Mouse (Mus musculus): ENCODE measurements around the gene Bmp7. TPM values are rescaled to one million over a fixed set of nuclear protein-coding genes. Genes with fewer than 3 reads are reported as not detected.

Gene Bmp7
- 1 to 10 TPM; 1.6 to 2.4 TPM for total RNA-seq (2021)
- long read RNA-seq, experiment 1, partial matches to known transcripts, result 0 of 4 reads
- long read RNA-seq, experiment 1, other reads (novel, unspliced or antisense), result 0 of 4 reads
- long read RNA-seq, experiment 2, partial matches to known transcripts, result 0 of 2 reads
- long read RNA-seq, experiment 2, other reads (novel, unspliced or antisense), result 0 of 2 reads

DNA sequence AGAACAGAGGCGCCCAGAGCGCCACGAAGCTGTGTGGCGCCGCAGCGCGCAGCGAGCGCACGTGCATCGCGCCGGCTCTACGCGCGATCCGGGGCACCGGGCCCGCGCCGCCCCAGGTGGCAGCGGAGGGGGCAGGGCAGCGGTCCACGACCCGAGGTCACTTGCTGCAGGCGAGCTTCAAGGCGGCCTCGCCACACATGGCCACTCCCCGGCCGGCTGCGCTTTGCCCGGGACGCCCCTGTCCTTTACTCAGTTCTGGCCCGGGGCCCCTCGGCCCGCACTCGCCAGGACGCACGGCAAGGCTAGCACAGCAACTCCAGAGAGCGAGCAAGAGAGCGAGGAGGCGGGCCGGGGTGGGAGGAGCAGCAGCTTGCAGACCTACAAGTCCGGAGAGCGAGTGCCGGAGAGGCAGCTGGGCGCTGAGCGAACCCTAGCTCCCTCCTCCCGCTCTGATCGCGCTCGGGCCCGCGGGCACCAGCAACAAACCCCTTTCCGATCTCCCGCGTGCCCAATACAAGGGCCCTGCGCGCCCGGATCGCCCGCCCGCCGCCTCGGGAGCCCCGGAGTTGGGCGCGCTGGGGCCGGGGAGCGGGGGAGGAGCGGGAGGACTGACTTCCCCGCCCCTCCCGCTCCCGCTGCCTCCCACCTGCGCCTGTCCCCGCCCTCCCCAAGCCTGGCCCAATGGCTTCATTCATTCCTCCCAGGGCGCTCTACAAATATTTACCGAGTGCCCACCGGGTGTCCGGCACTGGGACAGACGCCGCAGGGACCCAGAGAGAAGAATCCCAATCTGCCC lies at the start of gene Bmp7:
Gene Bmp7 (minus strand): TSS at position 319 of the 796 bp plus-strand sequence.
- DNase-seq, result peak; percentile 56

DNA sequence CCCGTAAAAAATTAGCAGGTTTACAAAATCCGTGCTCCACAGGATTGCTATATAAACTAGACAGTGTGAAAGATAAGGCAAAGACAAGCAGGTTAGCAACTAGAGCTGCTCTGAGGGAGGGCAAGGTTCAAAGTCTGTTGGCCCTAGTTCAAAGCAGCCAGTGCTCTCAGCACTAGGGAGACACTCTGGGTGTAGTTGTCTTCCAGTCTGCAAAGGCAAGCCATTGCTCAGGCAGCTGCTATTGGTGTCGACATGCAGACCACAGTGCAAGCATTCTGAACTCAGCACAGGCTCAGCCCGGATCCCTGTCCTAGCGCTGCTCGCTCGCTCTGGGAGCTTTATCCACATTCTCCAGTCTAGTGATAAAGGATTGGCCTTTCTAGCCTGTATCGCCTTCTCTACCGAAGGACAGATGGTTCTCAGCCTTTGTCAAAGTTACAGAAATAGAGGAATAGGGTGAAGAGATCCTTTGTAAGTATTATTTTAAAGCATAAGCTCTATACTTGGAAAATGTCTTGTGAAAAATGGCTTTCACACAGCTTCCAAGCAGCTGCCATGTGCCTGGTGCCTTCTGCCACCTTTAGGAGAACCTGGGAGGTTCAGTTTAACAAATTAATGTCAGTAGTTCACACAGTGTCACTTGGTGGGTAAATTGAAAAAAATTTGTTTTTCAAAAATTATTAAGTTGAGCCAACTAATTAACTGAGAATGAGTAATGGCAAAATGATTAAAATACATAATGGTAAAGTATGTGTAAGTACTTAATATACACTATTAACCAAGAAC lies 42.8 kb upstream of the Bmp7 start:
- DNase-seq, result no peak

DNA sequence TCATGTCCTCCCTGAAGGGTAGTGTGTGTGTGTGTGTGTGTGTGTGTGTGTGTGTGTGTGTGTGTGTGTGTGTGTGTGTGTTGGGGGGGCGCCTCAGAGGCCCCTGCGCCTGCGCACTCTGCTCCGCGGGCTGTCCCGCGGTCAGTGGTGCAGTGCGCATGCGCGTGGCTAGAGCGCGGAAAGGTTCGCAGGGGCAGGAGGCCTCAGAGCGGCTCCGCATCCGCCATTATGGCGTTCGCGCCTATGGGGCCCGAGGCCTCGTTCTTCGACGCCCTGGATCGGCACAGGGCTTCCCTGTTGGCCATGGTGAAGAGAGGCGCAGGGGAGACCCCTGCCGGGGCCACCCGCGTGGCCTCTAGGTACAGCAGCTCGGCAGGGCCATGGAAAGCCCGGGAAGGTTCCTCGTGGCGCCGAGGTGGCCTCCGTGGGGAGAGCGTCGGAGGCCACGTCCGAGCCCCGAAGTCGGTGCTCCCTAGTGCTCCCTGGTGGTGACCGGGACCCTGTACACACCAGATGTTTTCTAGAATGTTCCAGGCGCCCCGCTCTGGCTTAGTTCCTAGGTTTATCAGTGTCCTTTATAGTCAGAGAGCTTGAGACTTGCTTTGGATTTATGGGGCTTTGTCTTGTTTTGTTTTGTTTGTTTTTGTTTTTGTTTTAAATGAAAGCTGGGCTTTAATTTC lies 39.7 kb upstream of the Bmp7 start:
- no peak for DNase-seq

DNA sequence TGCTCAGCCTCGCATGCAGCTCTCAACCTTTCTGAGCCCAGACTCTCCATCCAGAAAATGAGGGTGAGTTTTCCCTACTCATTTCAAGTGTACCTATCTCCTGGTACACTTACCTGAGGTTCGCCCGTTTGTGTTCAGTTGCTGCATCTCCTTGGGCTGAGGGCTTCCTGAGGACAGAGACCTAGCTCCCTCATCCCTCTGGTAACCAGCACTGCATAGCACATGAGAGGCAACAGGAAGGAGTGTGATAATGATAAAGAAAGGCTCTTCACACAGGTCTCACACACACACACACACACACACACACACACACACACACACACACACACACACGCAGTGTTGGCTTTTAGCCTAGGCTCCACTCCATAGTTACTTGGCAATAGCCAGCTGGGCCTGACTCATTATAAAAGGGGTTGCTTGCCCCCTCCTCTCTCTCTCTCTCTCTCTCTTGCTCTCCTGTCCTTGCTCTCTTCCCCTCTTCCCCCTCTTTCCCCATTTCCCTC lies 38.1 kb upstream of the Bmp7 start:
- no peak for DNase-seq

DNA sequence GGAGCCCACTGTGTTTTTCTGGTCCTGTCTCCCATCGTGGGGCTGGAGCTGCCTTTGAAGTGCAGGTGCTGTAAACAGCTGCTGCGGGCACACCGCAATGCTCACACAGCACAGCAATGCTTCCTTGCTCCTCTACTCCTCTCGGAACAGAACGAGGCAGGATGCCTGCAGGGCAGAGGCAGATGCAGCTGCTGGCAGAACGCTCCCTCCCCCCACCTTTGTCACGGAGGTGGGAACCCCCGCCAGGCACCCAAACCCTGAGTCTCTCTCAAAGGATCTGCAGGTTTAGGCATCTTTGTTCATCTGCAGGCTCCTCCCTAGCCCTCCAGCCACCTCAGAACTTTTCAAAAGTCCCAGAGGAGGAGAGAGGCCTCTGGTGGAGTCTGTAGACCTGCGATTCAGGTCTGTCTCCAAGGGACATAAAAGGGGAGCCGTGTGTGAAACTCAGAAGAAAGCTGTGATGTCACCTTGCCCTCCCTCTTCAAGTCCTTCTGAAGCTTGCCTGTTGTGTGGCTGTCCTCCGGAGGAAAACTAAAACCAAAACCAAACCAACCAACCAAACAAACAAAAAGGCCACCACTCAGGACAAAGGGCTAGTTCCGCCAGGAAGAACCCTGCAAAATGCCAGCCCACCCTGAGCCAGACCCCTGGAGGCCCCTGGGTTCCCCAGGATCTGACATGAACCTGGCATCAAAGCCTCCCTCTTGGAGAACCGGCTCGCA lies 37.4 kb upstream of the Bmp7 start, which contains the start of gene Spo11:
Gene Spo11 (plus strand): TSS at position 292 of the 722 bp plus-strand sequence.
- no peak for DNase-seq

DNA sequence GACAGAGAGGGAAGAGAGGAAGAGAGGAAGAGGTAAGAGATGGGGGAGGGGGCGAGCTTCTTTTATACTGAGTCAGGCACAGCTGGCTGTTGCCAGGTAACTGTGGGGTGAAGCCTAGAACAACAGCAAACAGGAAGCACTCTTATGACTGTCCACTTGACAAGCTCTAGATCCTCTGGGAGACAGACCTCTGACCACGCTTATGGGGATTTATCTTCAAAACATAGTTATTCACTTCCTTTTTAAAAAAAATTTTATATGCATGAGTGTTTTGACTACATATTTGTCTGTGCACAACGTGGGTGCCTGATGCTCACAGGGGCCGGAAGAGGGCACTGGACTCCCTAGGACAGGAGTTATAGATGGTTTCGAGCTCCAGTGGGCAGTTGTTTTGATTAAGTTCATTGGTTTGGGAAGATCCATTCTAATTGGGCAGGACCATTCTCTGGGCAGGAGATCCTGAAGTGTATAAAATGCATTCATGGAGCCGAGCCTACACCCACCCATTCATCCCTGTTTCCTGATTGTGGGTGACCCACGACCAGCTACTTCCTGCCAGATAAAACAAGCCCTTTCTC lies 36.6 kb upstream of the Bmp7 start:
- DNase-seq, result no peak

DNA sequence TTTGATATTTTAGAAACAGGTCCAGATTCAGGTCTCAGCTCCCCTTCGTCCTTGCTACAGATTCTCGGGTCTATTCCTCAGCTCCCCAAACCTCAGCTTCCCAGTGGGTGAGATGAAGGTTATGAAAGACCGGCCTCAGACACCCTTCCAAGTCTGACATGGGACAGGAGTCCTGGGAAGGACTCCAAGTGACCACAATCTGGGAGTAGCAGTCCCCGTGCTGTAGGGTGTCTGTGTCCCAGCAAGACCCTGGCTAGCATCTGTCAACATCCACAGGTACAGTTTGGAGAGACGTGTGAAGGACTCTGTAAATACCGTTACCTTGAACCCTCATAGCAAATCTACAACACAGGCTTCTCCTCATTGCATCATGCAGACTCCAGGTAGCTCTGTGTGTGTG lies 35.0 kb upstream of the Bmp7 start:
- no peak for DNase-seq

DNA sequence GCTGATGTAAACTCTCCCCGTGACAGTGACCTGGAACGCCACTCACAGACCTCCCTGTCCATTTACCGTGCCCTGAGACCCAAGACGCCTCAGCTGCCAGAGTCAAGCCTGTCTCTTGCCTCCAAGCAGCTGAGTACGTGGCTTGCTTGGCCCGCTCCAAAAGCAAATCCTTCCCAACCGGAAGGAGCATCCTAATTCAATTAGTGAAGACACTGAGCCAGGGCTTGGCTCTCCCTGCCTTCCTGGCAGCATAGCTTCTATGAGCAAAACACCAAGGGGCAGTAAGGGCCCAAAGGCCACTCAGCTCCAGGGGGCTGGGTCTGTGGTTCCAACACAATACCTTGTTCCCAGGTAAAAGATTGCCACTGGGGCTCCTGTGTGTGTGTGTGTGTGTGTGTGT lies 34.6 kb upstream of the Bmp7 start:
- no peak for DNase-seq

DNA sequence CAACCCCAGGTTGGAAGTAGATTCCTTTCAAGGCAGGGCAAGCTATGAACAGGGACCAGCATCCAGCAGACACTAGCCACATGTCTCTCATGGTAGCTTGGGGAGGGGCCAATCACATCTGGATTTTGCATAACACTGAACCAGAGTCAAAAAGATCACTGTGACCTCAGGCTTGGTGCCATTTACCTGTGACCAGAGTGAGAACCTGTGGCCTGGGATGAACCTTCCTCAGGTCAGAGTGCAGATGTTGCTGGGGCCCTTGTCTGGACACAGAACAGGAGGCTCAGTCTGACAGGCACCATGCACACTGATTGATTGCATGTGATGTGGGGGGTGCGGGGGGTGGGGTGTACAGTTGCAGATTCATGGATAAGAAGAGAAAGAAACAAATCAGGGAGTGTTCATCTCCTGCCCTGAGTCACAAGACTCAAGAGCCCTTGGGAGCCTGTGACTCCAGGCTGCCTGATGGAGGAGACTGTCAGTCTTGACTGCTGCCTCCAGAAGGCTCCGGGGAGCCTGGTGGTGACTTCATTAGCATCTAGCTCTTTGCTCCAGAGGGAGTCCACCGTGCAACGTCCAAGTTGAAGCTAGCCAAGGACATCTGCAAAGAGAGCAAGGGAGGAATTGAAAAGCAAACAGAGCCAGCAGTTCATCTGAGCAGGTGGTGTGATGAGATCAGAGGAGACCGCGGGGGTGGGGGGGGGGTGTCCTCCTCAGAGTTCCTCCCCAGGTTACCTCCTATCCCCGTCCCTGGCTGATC lies 33.9 kb upstream of the Bmp7 start:
- no peak for DNase-seq

DNA sequence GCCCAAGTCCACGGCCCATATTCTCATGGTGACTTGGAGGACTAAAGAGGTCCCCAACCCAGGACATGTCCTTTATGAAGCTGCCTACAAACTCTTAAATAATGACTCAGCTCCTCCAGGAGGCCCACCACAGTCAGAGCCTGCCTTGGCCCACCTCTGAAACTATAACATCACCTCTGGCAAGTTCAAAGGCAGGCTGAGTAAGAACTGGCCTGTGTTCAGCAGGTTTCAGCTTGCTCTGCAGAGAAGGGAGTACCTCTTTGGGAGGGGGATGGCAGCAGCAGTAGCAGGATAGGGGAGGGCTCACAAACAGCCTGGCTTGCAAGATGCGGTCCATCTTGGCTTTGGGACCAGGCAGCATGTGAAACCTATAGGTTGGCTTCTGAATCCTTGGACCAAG lies 31.7 kb upstream of the Bmp7 start:
- no peak for DNase-seq

DNA sequence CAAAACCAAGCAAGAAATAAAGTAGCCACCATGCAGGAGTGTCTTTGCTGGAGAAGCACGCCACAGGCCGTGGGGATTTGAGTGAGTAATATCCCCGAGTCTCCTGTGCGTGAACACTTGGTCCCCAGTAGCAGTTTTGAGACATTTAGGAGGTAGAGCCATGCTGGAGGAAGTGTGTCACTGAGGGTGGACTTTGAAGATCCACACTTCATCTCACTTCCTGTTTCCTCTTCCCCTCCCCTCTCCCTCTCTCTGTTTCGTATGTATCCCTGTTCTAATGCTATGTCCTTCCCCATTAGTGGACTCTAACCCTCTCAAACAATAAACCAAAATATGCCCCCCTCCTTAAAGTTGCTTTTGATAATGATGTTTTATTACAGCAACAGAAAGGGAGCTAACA lies 26.4 kb upstream of the Bmp7 start:
- DNase-seq, result no peak

DNA sequence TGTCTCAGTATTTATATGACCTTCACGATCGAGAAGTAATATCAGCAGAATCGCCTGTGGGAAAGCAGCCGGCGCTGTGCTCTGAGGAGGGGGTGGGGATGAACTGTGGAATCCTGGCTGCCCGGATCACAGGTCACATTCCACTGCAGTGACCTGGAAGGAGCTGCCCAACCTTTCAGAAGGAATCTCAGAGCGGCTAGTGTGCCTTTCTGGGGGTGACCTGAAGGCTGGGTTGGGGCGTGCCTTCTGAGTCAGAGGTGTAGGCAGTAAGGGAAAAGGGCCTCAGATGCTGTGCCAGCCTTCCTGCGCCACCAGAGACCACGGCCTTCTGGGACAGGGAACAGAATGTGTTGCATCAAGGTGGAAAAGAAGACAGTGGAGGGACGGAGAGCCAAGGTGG lies 25.1 kb upstream of the Bmp7 start:
- DNase-seq, result no peak

DNA sequence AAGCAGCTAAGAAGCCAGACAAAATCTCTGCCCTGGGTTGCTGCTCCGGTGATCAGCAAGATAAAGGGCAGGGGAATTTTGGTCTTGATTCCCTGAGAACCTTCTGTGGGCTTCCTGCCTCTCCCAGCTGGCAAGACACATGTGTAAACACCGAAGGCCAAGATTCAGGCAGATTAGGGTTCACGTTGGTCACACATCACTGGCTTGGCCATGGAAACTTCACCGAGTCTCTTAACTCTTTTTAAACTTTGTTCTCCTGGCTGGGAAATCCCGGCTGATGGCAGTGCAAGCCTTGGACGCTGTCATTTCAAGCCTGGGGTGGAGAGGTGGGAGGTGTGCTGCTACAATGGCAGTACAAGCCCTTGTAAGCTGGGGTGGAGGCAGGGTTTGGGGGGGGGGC lies 21.1 kb upstream of the Bmp7 start:
- no peak for DNase-seq

DNA sequence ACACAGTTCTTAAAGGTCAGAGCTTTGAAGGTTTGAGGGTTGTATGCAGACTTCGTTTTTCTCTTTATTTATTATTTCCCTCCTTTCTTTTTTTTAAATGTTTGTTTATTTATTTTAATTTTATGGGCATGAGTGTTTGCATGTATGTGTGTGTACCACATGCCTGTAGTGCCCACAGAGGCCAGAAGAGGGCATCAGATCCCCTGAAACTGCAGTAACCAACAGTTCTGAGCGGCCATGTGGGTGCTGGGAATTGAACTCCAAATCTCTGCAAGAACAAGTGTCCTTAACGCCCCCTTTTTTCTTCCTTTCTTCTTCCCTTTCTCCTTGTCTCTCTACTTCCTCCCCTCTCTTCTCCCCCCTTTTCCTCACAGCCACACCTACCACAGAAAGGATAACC lies 20.2 kb upstream of the Bmp7 start:
- no peak for DNase-seq

DNA sequence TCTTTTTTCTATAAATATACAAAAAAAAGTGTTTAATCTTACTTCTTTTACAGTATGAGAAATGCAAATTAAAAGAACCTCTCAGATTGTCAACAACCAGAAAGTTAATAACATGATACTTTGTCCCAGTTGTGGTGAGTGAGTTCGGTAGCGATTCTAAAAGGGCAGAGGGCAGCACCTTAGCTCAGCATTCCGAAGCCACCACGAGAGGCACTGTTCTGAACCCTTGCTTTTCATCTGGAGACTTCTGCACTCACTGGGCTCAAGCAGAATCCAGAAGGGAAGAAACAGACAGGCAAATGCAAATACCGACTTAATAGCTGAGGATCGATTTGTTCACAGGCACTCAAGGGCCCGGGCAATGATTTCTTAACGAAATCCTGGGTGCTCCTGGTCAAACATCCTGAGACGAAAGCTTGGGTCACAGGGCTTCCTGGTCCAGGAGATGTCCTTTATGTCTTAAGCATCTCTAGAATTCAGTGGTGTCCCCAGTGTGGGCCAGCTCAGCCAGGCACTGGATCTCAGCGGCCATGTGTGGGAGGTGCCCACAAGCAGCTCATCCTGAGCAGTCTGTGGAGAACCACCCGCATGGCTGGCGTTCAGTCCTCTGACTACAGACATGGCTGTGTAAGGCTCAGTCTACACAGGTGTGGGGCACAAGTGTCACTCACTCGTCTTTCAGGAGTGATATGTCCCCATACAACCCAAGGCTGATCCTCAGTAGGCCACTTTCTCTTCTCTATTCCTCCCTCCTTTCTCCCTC lies 19.1 kb upstream of the Bmp7 start:
- DNase-seq, result no peak

DNA sequence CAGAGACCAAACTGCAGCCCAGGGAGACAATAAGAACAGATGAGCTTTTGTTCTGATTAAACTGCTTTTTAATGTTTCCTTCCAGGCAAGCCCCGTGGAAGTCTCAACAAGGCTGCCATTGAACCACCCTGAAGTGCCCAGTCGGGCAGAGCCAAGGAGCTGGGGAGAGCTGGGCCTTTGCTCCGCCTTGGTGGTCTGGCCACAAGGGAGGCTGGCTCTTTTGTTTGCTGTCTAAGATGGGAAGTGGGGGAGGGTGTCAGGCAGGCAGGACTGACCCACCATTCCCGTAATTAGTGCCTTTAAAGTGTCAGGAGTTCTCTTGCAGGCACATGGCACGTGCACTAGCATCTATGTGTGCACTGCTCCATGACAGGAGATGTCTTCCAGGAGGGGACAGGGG lies 18.5 kb upstream of the Bmp7 start:
- DNase-seq, result no peak

DNA sequence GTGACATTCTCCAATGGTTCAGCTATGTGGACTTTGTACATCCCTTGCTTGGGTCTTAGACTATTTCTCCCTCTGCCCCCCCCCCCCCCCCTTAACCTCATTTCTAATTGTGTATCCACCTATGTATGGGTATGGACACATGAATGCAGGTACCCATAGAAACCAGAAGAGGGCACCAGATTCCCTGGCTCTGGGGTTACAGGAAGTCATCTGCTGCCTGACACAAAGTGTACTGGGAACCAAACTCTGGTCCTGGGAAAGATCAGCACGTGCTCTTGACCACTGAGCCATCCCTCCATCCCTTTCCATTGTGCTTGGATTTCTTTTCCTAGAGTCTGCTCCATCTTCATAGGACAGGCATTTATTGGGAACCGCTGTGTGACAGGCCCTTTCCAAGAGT lies 11.9 kb upstream of the Bmp7 start:
- DNase-seq, result no peak

DNA sequence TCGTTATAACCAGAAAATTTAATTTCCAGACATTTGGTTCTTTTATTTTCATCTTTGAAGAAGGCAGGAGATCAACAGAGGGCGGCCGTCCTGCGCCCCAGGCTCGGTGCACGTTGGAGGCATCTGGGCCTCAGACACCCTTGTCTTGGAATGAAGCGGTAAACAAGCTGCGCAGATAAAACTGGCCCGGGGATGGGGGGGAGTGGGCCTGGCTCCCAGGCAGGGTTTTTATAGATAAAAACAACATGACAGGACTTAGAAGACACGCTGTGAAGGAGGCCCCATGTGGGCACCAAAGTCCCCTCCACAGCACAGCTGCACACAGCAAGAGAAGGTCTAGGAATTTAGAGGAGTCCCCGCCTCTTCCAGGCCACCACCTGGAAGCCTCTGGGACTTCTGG lies 10.6 kb upstream of the Bmp7 start:
- DNase-seq, result no peak

DNA sequence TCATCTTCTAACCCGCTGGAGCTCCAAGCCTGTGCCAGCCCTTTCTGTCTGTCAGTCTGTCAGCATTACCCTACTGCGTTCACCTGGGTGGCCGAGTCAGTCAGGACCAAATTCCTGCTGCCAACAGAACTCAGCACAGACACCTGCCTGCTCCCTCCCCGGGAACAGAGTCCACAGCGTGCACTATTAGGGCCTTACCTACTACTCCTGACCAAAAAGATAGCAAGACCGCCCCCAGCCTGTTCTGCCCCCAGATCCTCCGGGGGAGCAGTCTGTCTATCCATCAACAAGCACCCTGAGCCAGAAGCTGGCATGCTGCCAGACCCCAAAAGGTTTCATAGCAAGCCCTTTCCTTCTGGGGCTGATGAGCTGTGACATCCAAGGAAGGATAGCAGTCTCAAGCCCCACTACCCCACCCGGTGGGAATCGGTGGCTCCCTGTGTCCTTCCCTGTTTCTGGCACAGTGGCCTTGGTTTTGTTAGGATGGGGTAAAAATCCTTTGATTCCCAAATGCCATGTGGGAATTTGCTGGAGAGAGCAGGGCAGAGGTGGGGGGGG lies 10.1 kb upstream of the Bmp7 start:
- peak; percentile 28 for DNase-seq

DNA sequence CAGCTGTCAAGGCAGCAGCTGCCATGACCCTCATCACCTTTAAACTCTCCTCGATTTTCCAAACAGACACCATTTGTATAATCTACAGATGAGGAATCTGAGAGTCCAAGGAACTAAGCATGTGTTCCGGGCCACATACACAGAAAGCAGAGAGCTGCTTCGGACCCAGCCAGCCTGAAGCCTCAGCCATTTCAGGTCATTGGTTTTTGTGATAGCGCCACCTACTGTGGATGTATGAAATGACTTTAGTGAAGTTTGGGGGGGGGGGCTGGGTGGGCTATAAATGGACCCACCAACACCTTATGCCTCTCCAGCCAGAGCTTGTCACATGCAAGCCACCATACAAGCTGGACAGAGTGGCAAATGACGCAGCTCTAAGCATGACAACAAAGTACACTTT lies 8.9 kb upstream of the Bmp7 start:
- no peak for DNase-seq

Measured in gastrocnemius, postnatal 10 days (tissue).